Mouse (Mus musculus) naive thymus-derived CD4-positive, alpha-beta T cell, adult 2 months (primary cell): ENCODE results near the gene Dgkk.
"Not testable (repeated sequence)": the region's sequence is repeated elsewhere in the genome, so short reads cannot be mapped to it uniquely, and the experiment has no call there.

Source experiments
- DNase-seq: peaks from one replicate; pipeline ENCODE4 v3.0.0-alpha.2; 2011; ENCODE audit warnings: low read depth

Gene Dgkk

GRCm38 (mm10) chrX:6779006-6779405, at the start of gene Dgkk:
Dgkk (plus strand) TSS chrX:6779306.
- not testable (repeated sequence) for DNase-seq

- no peak for DNase-seq
Measured at GRCm38 (mm10) chrX:6733998-6734397, 45.1 kb upstream of the Dgkk start.

GRCm38 (mm10) chrX:6750714-6751113, 28.4 kb upstream of the Dgkk start:
- no peak for DNase-seq

- no peak for DNase-seq
Measured at GRCm38 (mm10) chrX:6751549-6752047, 27.5 kb upstream of the Dgkk start.

GRCm38 (mm10) chrX:6777489-6778249, 1.4 kb upstream of the Dgkk start:
- no peak for DNase-seq

GRCm38 (mm10) chrX:6778250-6778637, 862 bp upstream of the Dgkk start:
- DNase-seq = no peak

GRCm38 (mm10) chrX:6779969-6780539, 948 bp downstream of the Dgkk start:
- DNase-seq = no peak

- no peak for DNase-seq
Measured at GRCm38 (mm10) chrX:6832553-6832952, 53.4 kb downstream of the Dgkk start.

- no peak for DNase-seq
Measured at GRCm38 (mm10) chrX:6853466-6853865, 74.4 kb downstream of the Dgkk start.

GRCm38 (mm10) chrX:6854136-6854535, 75.0 kb downstream of the Dgkk start:
- no peak for DNase-seq

GRCm38 (mm10) chrX:6893933-6894332, 114.8 kb downstream of the Dgkk start:
- DNase-seq = no peak

- DNase-seq = no peak
Measured at GRCm38 (mm10) chrX:6911047-6911446, 131.9 kb downstream of the Dgkk start.

GRCm38 (mm10) chrX:6922165-6922564, 143.1 kb downstream of the Dgkk start:
- DNase-seq = peak; percentile 10

- no peak for DNase-seq
Measured at GRCm38 (mm10) chrX:6926224-6926623, 147.1 kb downstream of the Dgkk start.

GRCm38 (mm10) chrX:6968598-6968997, 189.5 kb downstream of the Dgkk start:
- no peak for DNase-seq

- DNase-seq = no peak
Measured at GRCm38 (mm10) chrX:6971956-6972355, 192.8 kb downstream of the Dgkk start.

GRCm38 (mm10) chrX:6983916-6984315, 204.8 kb downstream of the Dgkk start:
- DNase-seq = not testable (repeated sequence)
